Mouse (Mus musculus) hindbrain, postnatal 0 days (tissue): ENCODE results near the gene Rnf34. TPM values are rescaled to one million over a fixed set of nuclear protein-coding genes. Genes with fewer than 3 reads are reported as not detected.
A peak's percentile ranks its signal among the peaks of the same experiment; 100 is the strongest.

ENCODE experiments used
- ATAC-seq: fragments of 200-750 bp; cut with Nextera tagmentation; 2 replicates; pipeline ENCODE4 v1.8.0; 2017; ENCODE audit warnings: mild to moderate bottlenecking, moderate TSS enrichment, moderate library complexity
- DNase-seq: peaks from one replicate; pipeline ENCODE4 v3.0.0-alpha.2; 2015; ENCODE audit warnings: low spot score
- H3K27ac ChIP-seq: fragments of 300-500 bp; sonication (generic); 2 replicates; pipeline ENCODE4 v1.5.1; 2014; ENCODE audit warnings: mild to moderate bottlenecking
- H3K27me3 ChIP-seq: fragments of 300-500 bp; sonication (generic); 2 replicates; pipeline ENCODE4 v1.6.1; 2014; ENCODE audit warnings: low read length, mixed read lengths; ENCODE audit not compliant: insufficient read depth
- H3K36me3 ChIP-seq: fragments of 300-500 bp; sonication (generic); 2 replicates; pipeline ENCODE4 v1.6.1; 2014; ENCODE audit warnings: low read length, mixed read lengths; ENCODE audit not compliant: insufficient read depth
- H3K4me1 ChIP-seq: fragments of 300-500 bp; sonication (generic); 2 replicates; pipeline ENCODE4 v1.6.1; 2014; ENCODE audit warnings: antibody characterized with exemption, low read length, mixed read lengths; ENCODE audit not compliant: insufficient read depth
- H3K4me2 ChIP-seq: fragments of 300-500 bp; sonication (generic); 2 replicates; pipeline ENCODE4 v1.6.1; 2014; ENCODE audit warnings: low read depth, mild to moderate bottlenecking, low read length, moderate library complexity, mixed read lengths
- H3K4me3 ChIP-seq: fragments of 300-500 bp; sonication (generic); 2 replicates; pipeline ENCODE4 v1.5.1; 2014; ENCODE audit warnings: low read length
- H3K9ac ChIP-seq: fragments of 300-500 bp; sonication (generic); replicated peaks from 2 replicates; pipeline ENCODE4 v1.6.1; 2014; ENCODE audit warnings: mild to moderate bottlenecking, low read length, moderate library complexity, mixed read lengths
- H3K9me3 ChIP-seq: fragments of 300-500 bp; sonication (generic); 2 replicates; pipeline ENCODE4 v1.6.1; 2016; ENCODE audit warnings: low read length, mixed read lengths
- CTCF ChIP-seq: IDR thresholded peaks from 2 replicates; pipeline ENCODE4 v1.5.1; 2016; ENCODE audit warnings: antibody characterized with exemption, control low read depth, low read depth
- WGBS: fragments of 180-500 bp; shearing (Covaris S2); extraction: QIAGEN DNeasy Blood & Tissue Kit; methylation state at CpG from one replicate; pipeline ENCODE4 v1.1.7; 2014; 5-methylcytosine and 5-hydroxymethylcytosine counted together
- polyA plus RNA-seq: library from polyadenylated mRNA; unstranded; fragments of >200 nt; fragmentation: Nextera tagmentation; extraction: Ambion mirVana; gene quantifications from 2 replicates; pipeline ENCODE4 v1.2.1, GENCODE M21; 2015
- total RNA-seq: library from RNA; depleted of rRNA; stranded (reverse); fragments of >200 nt; gene quantifications from 2 replicates; pipeline ENCODE4 v1.2.3, GENCODE M21; 2014

Rnf34 gene
- total and polyA plus RNA-seq, 2 experiments from 2014 or later, result 23.8 to 46.2 TPM

- no peaks in the 10 kb centered on the region for H3K9me3 ChIP-seq
- 88% methylated on average over 10 of the region's 10 CpGs for WGBS
- H3K4me1 ChIP-seq, result no peaks in the 10 kb centered on the region
- ATAC-seq, result no peak
- no peaks in the 10 kb centered on the region for H3K36me3 ChIP-seq
- H3K4me2 ChIP-seq, result no peak overlapping the region
- no peak overlapping the region for H3K27ac ChIP-seq
- H3K9ac ChIP-seq, result no peak overlapping the region
- TF ChIP-seq CTCF, result no peak
- H3K4me3 ChIP-seq, result no peak overlapping the region
- H3K27me3 ChIP-seq, result no peaks in the 10 kb centered on the region
- no peak for DNase-seq
These were observed 17.3 kb upstream of the Rnf34 start for GRCm38 (mm10) chr5:122832536-122832935.

- TF ChIP-seq CTCF, result no peak
- H3K4me2 ChIP-seq, result no peak overlapping the region
- H3K36me3 ChIP-seq, result no peaks in the 10 kb centered on the region
- no peak overlapping the region for H3K27ac ChIP-seq
- WGBS, result 76% methylated on average over 10 of the region's 10 CpGs
- H3K4me3 ChIP-seq, result no peak overlapping the region
- DNase-seq (no peak), ATAC-seq (no peak)
- no peaks in the 10 kb centered on the region for H3K27me3 ChIP-seq
- H3K9me3 ChIP-seq, result no peaks in the 10 kb centered on the region
- no peak overlapping the region for H3K9ac ChIP-seq
- no peaks in the 10 kb centered on the region for H3K4me1 ChIP-seq
These were observed 16.9 kb upstream of the Rnf34 start for GRCm38 (mm10) chr5:122832996-122833395.

DNA sequence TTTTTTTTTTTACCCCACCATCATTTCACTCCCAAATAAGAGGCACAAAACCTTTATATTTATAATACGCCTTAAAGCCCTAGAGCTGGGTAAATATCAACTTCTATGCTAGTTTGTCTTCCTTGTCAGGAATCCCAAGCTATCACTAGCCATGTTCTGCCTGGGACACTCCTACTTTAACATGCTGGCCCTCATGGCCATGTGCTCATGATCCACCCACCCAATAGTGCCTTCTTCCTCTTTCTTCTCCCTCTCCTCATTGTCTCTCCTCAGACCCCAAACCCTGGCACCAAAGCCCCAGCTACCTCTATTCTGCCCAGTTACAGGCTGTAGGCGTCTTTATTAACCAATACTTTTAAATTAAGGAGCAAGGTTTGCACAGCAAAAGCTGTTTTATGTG, 8.7 kb upstream of the Rnf34 start:
- ATAC-seq (no peak), DNase-seq (no peak)
- Histone ChIP-seq H3K4me3 (no peak overlapping the region), H3K4me2 (no peak overlapping the region), H3K36me3 (no peaks in the 10 kb centered on the region), H3K27ac (no peak overlapping the region), H3K27me3 (no peaks in the 10 kb centered on the region), H3K9me3 (no peaks in the 10 kb centered on the region), H3K9ac (no peak overlapping the region), H3K4me1 (no peaks in the 10 kb centered on the region)
- WGBS, result 90% methylated on average over 2 of the region's 2 CpGs
- no peak for TF ChIP-seq CTCF

DNA sequence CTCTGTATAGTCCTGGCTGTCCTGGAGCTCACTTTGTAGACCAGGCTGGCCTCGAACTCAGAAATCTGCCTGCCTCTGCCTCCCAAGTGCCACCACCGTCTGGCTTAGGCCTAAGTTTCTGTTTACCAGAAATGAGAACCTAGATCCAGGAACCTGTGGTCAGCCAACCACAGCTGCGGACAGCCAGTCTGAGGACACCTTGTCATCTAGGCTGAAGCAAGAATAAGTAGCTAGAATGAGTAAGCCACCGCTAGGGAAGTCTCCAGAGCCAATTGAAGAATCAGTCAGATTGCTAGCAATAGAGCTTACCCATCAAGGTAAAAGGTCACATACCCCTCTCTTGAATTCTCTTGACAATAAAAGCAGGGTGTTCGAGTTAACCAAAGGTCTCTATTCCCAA, 6.0 kb upstream of the Rnf34 start:
- no peaks in the 10 kb centered on the region for H3K36me3 ChIP-seq
- no peak overlapping the region for H3K4me2 ChIP-seq
- H3K27me3 ChIP-seq, result no peaks in the 10 kb centered on the region
- no peak overlapping the region for H3K9ac ChIP-seq
- TF ChIP-seq CTCF, result no peak
- H3K4me1 ChIP-seq, result no peaks in the 10 kb centered on the region
- WGBS, result 89% methylated on average over 5 of the region's 5 CpGs
- no peaks in the 10 kb centered on the region for H3K9me3 ChIP-seq
- H3K27ac ChIP-seq, result no peak overlapping the region
- ATAC-seq (no peak), DNase-seq (no peak)
- H3K4me3 ChIP-seq, result no peak overlapping the region

GRCm38 (mm10) chr5:122850319-122851002, 613 bp downstream of the Rnf34 start:
- DNase-seq (peak; percentile 79), ATAC-seq (peak; percentile 92)
- H3K36me3 ChIP-seq, result no peaks in the 10 kb centered on the region
- H3K4me2 ChIP-seq, result peak overlapping the region; percentile 74
- H3K9me3 ChIP-seq, result no peaks in the 10 kb centered on the region
- TF ChIP-seq CTCF, result peak; percentile 49
- H3K4me1 ChIP-seq, result peaks cover 7% of the 10 kb centered on the region; the same call in 1 of the 2 replicates
- under 1% methylated on average over 38 of the region's 38 CpGs for WGBS
- H3K27ac ChIP-seq, result peak overlapping the region; percentile 89; the same call in 1 of the 2 replicates
- no peaks in the 10 kb centered on the region for H3K27me3 ChIP-seq
- peak overlapping the region; percentile 55 for H3K4me3 ChIP-seq
- H3K9ac ChIP-seq, result peak overlapping the region; percentile 71

DNA sequence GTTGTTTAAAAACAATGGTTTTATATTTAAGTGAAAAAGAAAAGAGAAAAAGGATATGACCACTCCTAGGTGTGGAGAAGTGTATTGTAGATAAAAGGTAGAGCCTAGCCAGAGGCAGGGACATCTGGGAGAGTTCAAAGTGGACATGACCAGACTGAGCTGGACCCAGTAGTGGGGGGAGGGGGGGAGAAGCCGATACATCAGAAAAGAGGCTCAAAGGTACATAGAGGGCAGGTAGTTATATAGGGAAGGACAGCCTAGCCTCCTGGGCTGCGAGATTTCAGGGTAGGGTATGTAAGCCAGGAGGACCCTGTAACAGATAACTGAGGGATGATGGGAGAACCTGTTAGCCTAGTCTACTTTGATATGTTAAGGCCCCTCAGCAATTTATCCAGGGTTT, 2.8 kb downstream of the Rnf34 start:
- Histone ChIP-seq H3K27me3 (no peaks in the 10 kb centered on the region), H3K4me1 (peaks cover 7% of the 10 kb centered on the region; the same call in 1 of the 2 replicates), H3K4me3 (no peak overlapping the region), H3K9ac (no peak overlapping the region), H3K36me3 (no peaks in the 10 kb centered on the region), H3K4me2 (no peak overlapping the region), H3K9me3 (no peaks in the 10 kb centered on the region), H3K27ac (no peak overlapping the region)
- DNase-seq (no peak), ATAC-seq (no peak)
- TF ChIP-seq CTCF, result no peak
- 83% methylated on average over 2 of the region's 2 CpGs for WGBS

DNA sequence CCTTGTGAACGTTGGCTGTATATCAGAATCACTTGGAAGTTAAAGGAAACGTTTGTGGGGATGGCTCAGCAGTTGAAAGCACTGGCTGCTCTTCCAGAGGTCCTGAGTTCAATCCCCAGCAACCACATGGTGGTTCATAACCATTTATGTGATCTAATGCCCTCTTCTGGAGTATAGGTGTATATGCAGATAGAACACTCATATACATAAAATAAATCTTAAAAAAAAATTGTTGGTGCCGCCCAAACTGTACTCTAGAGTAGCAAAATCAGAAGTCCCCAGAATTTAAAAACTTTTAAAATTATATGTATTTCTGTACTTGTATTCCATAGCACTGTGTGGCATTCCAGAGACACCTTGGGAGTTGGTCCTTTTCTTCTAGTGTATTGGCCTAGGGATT, 6.0 kb downstream of the Rnf34 start:
- Histone ChIP-seq H3K27ac (no peak overlapping the region), H3K4me2 (no peak overlapping the region), H3K27me3 (no peaks in the 10 kb centered on the region), H3K9ac (no peak overlapping the region), H3K9me3 (no peaks in the 10 kb centered on the region), H3K36me3 (no peaks in the 10 kb centered on the region), H3K4me3 (no peak overlapping the region), H3K4me1 (peaks cover 7% of the 10 kb centered on the region; the same call in 1 of the 2 replicates)
- DNase-seq (no peak), ATAC-seq (no peak)
- no peak; the same call in 1 of the 2 replicates for TF ChIP-seq CTCF
- WGBS, result 82% methylated on average over 3 of the region's 3 CpGs
